Mouse (Mus musculus) lung, postnatal 25 days (tissue): Measurements from ENCODE around the gene Tbx19.

ENCODE experiments used
- DNase-seq: peaks from one replicate; pipeline ENCODE4 v3.0.0; 2022; ENCODE audit warnings: low spot score

Gene Tbx19

GRCm38 (mm10) chr1:165184178-165184577, 23.6 kb upstream of the Tbx19 start:
- DNase-seq = no peak

- DNase-seq = peak; percentile 79
Measured at GRCm38 (mm10) chr1:165183400-165183799, 22.8 kb upstream of the Tbx19 start.

GRCm38 (mm10) chr1:165179321-165179720, 18.7 kb upstream of the Tbx19 start:
- no peak for DNase-seq

GRCm38 (mm10) chr1:165178075-165178474, 17.5 kb upstream of the Tbx19 start:
- DNase-seq = no peak

GRCm38 (mm10) chr1:165174059-165174616, 13.6 kb upstream of the Tbx19 start:
- no peak for DNase-seq

DNA sequence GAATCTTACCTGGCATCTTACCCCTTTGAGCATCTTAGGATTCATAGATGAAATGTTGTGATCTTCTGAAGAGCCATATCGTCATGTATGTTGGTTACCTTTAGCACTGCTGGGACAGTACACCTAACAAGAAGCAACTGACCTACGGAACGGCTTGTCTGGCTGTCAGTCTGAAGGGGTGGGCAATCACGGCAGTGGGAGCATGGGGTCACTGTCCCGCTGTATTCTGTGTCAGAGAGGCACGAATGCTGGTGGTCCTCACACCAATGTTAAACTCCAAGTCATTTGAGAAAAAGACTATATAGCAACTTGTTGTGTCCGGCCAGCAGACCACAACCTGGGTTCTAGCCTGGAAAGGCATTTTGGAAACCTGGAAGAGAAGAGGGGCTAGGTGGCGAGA, 10.7 kb upstream of the Tbx19 start:
- no peak for DNase-seq

GRCm38 (mm10) chr1:165170157-165170556, 9.6 kb upstream of the Tbx19 start:
- no peak for DNase-seq

DNA sequence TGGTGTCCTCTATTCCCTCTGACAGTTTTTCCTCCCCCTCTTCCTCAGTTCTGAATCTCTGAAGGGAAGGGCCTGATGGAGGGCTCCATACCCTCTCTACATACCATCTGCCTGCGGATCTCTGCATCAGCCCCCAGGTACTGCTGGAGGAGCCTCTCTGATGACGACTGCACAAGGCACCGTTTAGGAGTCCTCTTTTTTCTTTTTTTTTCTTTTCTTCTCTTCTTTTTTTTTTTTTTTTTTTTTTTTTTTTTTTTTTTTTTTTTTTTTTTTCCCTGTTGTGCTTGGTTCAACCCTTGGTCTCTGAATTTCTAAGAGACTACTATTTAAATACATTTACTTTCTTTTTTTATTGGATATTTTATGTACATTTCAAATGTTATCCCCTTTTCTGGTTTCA, 8.9 kb upstream of the Tbx19 start:
- no peak for DNase-seq

DNA sequence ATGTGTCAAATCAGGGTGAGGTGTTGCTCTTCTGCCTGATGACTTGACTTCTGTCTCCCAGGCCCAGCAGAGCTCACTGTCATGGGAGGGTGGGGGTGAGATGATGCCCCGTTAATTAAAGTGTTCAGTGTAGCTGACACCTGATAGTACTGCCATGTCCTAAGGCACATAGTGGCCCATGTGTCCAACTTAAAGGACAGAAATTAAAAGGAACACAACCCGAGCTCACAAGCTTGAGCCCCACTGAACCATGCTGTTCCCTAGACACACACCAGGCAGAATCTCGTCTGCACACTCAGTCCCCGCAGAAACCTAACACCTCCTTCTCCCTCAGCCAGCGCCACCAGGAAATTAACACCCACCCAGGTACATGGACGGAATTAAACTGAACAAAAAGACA, 4.3 kb upstream of the Tbx19 start:
- no peak for DNase-seq

- no peak for DNase-seq
Measured at GRCm38 (mm10) chr1:165158841-165159240, 1.7 kb downstream of the Tbx19 start.

- DNase-seq = no peak
Measured at GRCm38 (mm10) chr1:165154162-165154561, 6.4 kb downstream of the Tbx19 start.

GRCm38 (mm10) chr1:165151216-165151615, 9.4 kb downstream of the Tbx19 start:
- DNase-seq = no peak

DNA sequence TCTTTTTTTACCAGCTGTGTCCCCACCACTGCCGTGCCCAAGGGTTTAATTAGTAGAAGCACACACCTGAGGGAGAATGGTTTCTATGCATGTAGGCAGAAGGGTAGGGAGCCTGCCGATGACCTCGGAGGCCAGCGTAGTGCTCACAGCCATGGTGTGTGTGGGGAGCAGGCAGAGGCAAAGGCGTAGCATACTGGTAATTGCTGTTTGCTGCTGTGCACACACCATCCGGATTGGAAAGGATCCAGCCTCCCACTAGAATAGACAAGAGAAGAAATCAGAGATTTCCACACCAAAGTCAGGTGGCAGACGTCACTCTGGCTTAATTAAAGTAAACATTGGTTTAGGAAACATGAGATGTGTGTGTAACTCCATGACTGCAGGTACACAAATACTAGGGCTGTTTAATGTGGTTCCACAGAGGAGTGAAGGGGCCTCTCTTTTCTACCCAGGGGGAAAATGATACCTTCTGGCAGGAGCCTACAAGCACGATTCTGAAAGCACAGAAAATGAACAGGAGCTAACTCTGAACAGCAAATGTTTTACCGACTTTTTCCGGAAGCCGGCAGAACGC, 18.1 kb downstream of the Tbx19 start:
- DNase-seq = no peak

DNA sequence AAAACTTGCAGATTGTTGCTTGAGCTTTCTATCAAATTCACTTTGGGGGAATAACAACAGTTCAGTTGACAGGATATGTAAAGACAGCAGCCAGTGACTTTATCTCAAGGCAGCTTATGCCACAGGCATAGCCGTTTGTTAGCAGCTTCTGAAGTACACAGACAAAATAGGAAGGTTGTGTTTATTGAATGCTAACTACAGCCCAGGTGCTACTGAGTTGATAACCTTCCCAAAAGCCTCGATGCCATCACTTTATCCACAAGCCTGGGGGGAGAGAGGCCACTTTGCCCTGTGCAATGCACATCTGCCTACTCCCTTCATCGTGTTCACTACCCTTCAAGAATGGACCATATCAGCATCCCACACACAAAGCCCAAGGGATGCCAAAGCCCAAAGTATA, 20.3 kb downstream of the Tbx19 start:
- DNase-seq = no peak

- DNase-seq = no peak
Measured at GRCm38 (mm10) chr1:165133858-165134257, 26.7 kb downstream of the Tbx19 start.

GRCm38 (mm10) chr1:165133279-165133678, 27.3 kb downstream of the Tbx19 start:
- no peak for DNase-seq

DNA sequence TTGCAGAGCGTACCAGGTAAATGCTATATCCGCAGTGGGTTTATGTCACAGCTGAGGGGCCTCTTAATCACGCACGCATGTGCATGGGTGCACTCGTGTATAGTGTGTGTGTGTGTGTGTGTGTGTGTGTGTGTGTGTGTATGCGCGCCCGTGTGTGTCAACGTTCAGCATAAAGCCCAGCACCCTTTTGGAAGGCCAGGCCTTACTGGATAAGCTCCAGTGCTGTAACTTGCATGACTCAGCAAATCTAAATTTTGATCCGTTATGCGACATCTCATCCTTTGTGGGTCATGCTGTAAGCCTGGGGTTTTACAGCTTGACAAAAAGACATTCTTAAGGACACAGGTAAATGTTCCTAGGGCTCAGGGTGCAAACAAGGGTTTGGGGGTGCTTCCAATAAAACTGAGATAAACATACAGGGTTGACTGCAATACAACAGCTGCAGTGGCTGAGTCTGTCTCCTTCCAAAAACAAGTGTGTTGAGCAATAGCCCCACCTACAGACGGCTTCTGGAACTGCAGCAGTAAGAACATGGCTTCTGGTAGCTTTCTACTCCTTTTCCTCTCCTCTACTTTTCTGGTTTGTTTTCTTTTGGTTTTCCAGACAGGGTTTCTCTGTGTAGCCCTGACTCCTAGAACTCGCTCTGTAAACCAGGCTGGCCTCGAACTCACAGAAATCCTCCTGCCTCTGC, 28.2 kb downstream of the Tbx19 start:
- DNase-seq = peak; percentile 61

GRCm38 (mm10) chr1:165129573-165129972, 31.0 kb downstream of the Tbx19 start:
- no peak for DNase-seq

GRCm38 (mm10) chr1:165121096-165121495, 39.5 kb downstream of the Tbx19 start:
- no peak for DNase-seq

DNA sequence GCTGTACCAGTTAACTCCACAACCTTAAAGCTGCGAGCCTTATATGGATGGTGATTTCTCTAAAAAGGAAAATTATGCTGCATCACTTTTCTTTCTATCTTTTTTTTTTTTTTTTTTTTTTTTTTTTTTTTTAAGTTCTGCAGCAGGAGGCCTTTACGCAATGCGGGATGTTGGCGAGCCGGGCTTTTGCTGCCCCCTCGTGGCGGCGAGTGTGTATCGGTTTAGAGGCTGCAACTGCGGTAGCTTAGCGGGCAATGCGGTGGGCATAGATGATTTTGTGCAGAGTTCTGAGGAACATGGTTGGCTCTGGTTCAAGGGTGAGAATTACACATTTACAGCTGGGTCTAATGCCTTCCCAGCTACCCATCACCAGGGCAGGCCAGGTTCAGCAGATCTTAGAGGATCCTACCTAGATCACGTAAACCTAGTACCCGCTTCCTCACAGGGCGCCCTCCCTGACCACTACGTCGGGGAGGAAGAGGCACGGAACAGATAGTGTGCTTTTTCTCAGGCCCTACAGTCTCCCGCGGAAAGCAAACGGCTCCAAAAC, 40.1 kb downstream of the Tbx19 start:
- DNase-seq = peak; percentile 83

DNA sequence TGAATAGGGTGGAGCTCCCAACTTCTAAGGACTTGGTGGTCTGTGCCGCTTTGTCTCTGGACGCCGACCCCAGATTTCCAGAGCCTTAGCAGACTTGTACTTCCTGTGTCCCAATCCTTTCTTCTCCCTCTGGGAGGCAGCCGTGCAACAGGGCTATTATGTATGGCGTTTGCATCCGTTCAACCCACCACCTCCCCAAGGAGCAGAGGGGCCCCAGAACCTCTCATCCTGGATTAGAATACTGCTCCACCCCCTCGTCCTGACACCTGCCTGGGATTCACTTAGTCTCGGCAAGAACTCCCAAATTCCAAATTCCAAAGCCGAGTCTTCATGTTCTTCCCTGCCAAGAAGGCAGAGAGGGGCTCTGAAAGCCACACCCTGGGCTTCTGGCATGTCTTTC, 40.8 kb downstream of the Tbx19 start:
- no peak for DNase-seq

DNA sequence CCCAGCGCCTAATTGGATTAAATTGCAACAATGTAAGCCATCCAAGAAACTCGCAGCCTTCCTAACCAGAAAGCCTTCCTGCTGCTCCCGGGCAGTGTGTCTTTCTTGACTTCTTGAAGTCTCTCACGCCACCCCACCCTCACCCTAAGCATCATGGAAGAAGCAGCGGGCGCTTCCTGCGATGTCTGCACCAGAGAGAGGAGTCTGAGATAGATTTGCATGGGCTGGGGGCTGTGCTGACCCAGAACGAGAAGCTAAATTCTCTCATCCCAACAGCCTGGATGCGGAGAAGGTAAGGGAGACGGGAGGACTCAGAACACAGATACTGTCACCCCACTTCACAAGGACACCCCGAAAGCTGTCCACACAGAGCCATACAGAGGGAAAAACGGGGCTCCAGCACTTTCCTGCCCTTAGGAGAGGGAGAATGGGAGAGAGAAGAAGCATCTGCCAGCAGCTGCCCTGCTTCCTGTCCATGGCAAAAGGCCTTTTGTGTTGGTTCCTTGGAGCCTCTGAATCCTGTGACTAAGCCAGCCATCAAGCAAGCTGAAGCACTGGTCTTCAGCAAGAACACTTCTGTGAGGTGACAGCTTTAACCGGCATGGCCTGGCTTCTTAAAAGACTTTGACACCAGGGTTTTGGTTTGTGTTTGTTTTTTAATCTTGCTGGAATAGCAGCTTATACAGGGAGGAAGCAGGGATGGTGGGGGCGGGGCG, 41.4 kb downstream of the Tbx19 start:
- DNase-seq = no peak
